Mouse (Mus musculus): Measurements from ENCODE around the gene Sirt3. TPM values are rescaled to one million over a fixed set of nuclear protein-coding genes. Genes with fewer than 3 reads are reported as not detected.

Gene Sirt3
- polyA plus RNA-seq, 2 experiments, result 14.0 to 14.7 TPM

GRCm38 (mm10) chr7:140845683-140846082 is 36.4 kb downstream of the Sirt3 start:
- 60% methylated on average over 4 of the region's 4 CpGs for WGBS (ENCODE audit: insufficient replicate concordance)
- no peak overlapping the region for H3K9ac ChIP-seq (replicated peaks)
- no peaks in the 10 kb centered on the region for H3K4me1 ChIP-seq (replicated peaks; ENCODE audit: control insufficient read depth in 2 of 2, insufficient read depth in 2 of 2, low read length in 1 of 2)
- no peaks in the 10 kb centered on the region; the same call in 1 of the 2 replicates for H3K27me3 ChIP-seq (ENCODE audit: control insufficient read depth, insufficient read depth, low read length)
- no peak for DNase-seq (ENCODE audit: low read depth in 3 of 3, low spot score in 3 of 3)
- no peak overlapping the region for H3K4me3 ChIP-seq (ENCODE audit: insufficient read depth in 1 of 2, low read depth in 2 of 2, low read length in 2 of 2)
- no peak overlapping the region for H3K27ac ChIP-seq
- ATAC-seq (ENCODE audit: insufficient read depth), result no peak
- H3K36me3 ChIP-seq (replicated peaks; ENCODE audit: control insufficient read depth, insufficient read depth, low read depth), result no peaks in the 10 kb centered on the region
- H3K9me3 ChIP-seq (ENCODE audit: control insufficient read depth, low read length), result no peaks in the 10 kb centered on the region
- TF ChIP-seq CTCF (IDR thresholded peaks at IDR 0.05; ENCODE audit: low read depth) (no peak), EP300 (IDR thresholded peaks at IDR 0.05; ENCODE audit: low read depth) (no peak)
- no peak overlapping the region for H3K4me2 ChIP-seq (ENCODE audit: low read depth)

- Histone ChIP-seq H3K4me1 (replicated peaks; ENCODE audit: control insufficient read depth in 2 of 2, insufficient read depth in 2 of 2, low read length in 1 of 2) (no peaks in the 10 kb centered on the region), H3K9ac (replicated peaks) (no peak within 1 kb of the TSS), H3K36me3 (replicated peaks; ENCODE audit: control insufficient read depth, insufficient read depth, low read depth) (no peaks in the 10 kb centered on the region), H3K4me2 (ENCODE audit: low read depth) (no peak within 1 kb of the TSS), H3K9me3 (ENCODE audit: control insufficient read depth, low read length) (no peaks in the 10 kb centered on the region), H3K4me3 (ENCODE audit: insufficient read depth in 1 of 2, low read depth in 2 of 2, low read length in 2 of 2) (no peak within 1 kb of the TSS), H3K27ac (no peak within 1 kb of the TSS), H3K27me3 (ENCODE audit: control insufficient read depth, insufficient read depth, low read length) (no peaks in the 10 kb centered on the region; the same call in 1 of the 2 replicates)
- 27% methylated on average over 14 of the region's 14 CpGs for WGBS (ENCODE audit: insufficient replicate concordance)
- peak; percentile 93 for TF ChIP-seq CTCF (IDR thresholded peaks at IDR 0.05; ENCODE audit: low read depth)
- TF ChIP-seq EP300 (IDR thresholded peaks at IDR 0.05; ENCODE audit: low read depth), result no peak
- ATAC-seq (ENCODE audit: insufficient read depth) (peak; percentile 62), DNase-seq (ENCODE audit: low read depth in 3 of 3, low spot score in 3 of 3) (peak; percentile 59 to 72 (median 61))
Observed at GRCm38 (mm10) chr7:140844905-140845665, 37.0 kb downstream of the Sirt3 start, which contains the start of gene Scgb1c1. Scgb1c1 (plus strand) TSS chr7:140845547.

- WGBS (ENCODE audit: insufficient replicate concordance), result 59% methylated on average over 7 of the region's 7 CpGs
- no peaks in the 10 kb centered on the region; the same call in 1 of the 2 replicates for H3K27me3 ChIP-seq (ENCODE audit: control insufficient read depth, insufficient read depth, low read length)
Observed at GRCm38 (mm10) chr7:140843806-140844205, 38.3 kb downstream of the Sirt3 start.

GRCm38 (mm10) chr7:140840750-140841735 is 41.1 kb downstream of the Sirt3 start:
- Histone ChIP-seq H3K9me3 (ENCODE audit: control insufficient read depth, low read length) (no peaks in the 10 kb centered on the region), H3K4me1 (replicated peaks; ENCODE audit: control insufficient read depth in 2 of 2, insufficient read depth in 2 of 2, low read length in 1 of 2) (no peaks in the 10 kb centered on the region), H3K27ac (no peak overlapping the region), H3K4me2 (ENCODE audit: low read depth) (no peak overlapping the region), H3K36me3 (replicated peaks; ENCODE audit: control insufficient read depth, insufficient read depth, low read depth) (no peaks in the 10 kb centered on the region), H3K9ac (replicated peaks) (no peak overlapping the region), H3K27me3 (ENCODE audit: control insufficient read depth, insufficient read depth, low read length) (no peaks in the 10 kb centered on the region; the same call in 1 of the 2 replicates), H3K4me3 (ENCODE audit: insufficient read depth in 1 of 2, low read depth in 2 of 2, low read length in 2 of 2) (no peak overlapping the region)
- TF ChIP-seq CTCF (IDR thresholded peaks at IDR 0.05; ENCODE audit: low read depth) (no peak), EP300 (IDR thresholded peaks at IDR 0.05; ENCODE audit: low read depth) (no peak)
- WGBS (ENCODE audit: insufficient replicate concordance), result 29% methylated on average over 19 of the region's 19 CpGs
- no peak for ATAC-seq (ENCODE audit: insufficient read depth)
- no peak for DNase-seq (ENCODE audit: low read depth in 3 of 3, low spot score in 3 of 3)

More at GRCm38 (mm10) chr7:140843806-140844205, 38.3 kb downstream of the Sirt3 start:
- no peak for DNase-seq (ENCODE audit: low read depth in 3 of 3, low spot score in 3 of 3)
- TF ChIP-seq CTCF (IDR thresholded peaks at IDR 0.05; ENCODE audit: low read depth) (no peak), EP300 (IDR thresholded peaks at IDR 0.05; ENCODE audit: low read depth) (no peak)
- Histone ChIP-seq H3K4me3 (ENCODE audit: insufficient read depth in 1 of 2, low read depth in 2 of 2, low read length in 2 of 2) (no peak overlapping the region), H3K36me3 (replicated peaks; ENCODE audit: control insufficient read depth, insufficient read depth, low read depth) (no peaks in the 10 kb centered on the region), H3K9ac (replicated peaks) (no peak overlapping the region), H3K4me2 (ENCODE audit: low read depth) (no peak overlapping the region), H3K27ac (no peak overlapping the region), H3K9me3 (ENCODE audit: control insufficient read depth, low read length) (no peaks in the 10 kb centered on the region), H3K4me1 (replicated peaks; ENCODE audit: control insufficient read depth in 2 of 2, insufficient read depth in 2 of 2, low read length in 1 of 2) (no peaks in the 10 kb centered on the region)
- no peak for ATAC-seq (ENCODE audit: insufficient read depth)
